Mouse (Mus musculus) kidney, postnatal 25 days (tissue): ENCODE results near the gene Ddx56.

Source experiments
- DNase-seq, 2 experiments: peaks; one replicate each; pipeline ENCODE4 v3.0.0; 2021; ENCODE audit warnings: mixed read lengths in 2 of 2

The Ddx56 gene

GRCm38 (mm10) chr11:6267320-6268254, at the start of gene Ddx56:
Gene Ddx56, minus strand, starts transcription at chr11:6267772.
- peak; percentile 93 to 96 for DNase-seq

- no peak for DNase-seq
These were observed 49.2 kb upstream of the Ddx56 start for GRCm38 (mm10) chr11:6316821-6317220.

GRCm38 (mm10) chr11:6313874-6314406, 46.4 kb upstream of the Ddx56 start:
- DNase-seq = no peak

GRCm38 (mm10) chr11:6308181-6308580, 40.6 kb upstream of the Ddx56 start:
- peak; percentile 41 to 68 for DNase-seq

GRCm38 (mm10) chr11:6305943-6306430, 38.4 kb upstream of the Ddx56 start:
- no peak for DNase-seq

GRCm38 (mm10) chr11:6302793-6303192, 35.2 kb upstream of the Ddx56 start:
- peak; percentile 14 to 52 for DNase-seq

- DNase-seq = no peak
These were observed 31.9 kb upstream of the Ddx56 start for GRCm38 (mm10) chr11:6299435-6299834.

- DNase-seq = no peak
These were observed 28.5 kb upstream of the Ddx56 start for GRCm38 (mm10) chr11:6296077-6296476.

- no peak for DNase-seq
These were observed 27.1 kb upstream of the Ddx56 start for GRCm38 (mm10) chr11:6294632-6295031.

- DNase-seq = no peak
These were observed 26.0 kb upstream of the Ddx56 start for GRCm38 (mm10) chr11:6293601-6294000.

- no peak for DNase-seq
These were observed 25.4 kb upstream of the Ddx56 start for GRCm38 (mm10) chr11:6292988-6293349.

- DNase-seq = peak; percentile 76 to 85
These were observed 24.8 kb upstream of the Ddx56 start for GRCm38 (mm10) chr11:6292116-6292987.

GRCm38 (mm10) chr11:6291401-6292115, 24.0 kb upstream of the Ddx56 start, which contains the start of gene Ogdh:
Gene Ogdh, plus strand, starts transcription at chr11:6291633.
- DNase-seq = peak; percentile 99 to 100

- no peak for DNase-seq
These were observed 23.3 kb upstream of the Ddx56 start for GRCm38 (mm10) chr11:6290883-6291282.

- DNase-seq = no peak
These were observed 22.6 kb upstream of the Ddx56 start for GRCm38 (mm10) chr11:6290138-6290537.

- no peak for DNase-seq
These were observed 15.4 kb upstream of the Ddx56 start for GRCm38 (mm10) chr11:6282940-6283339.

GRCm38 (mm10) chr11:6276466-6276865, 8.9 kb upstream of the Ddx56 start:
- DNase-seq = peak in 1 of 2 experiments; percentile 24

- DNase-seq = no peak
These were observed 7.5 kb upstream of the Ddx56 start for GRCm38 (mm10) chr11:6275094-6275484.

- peak; percentile 99 to 100 for DNase-seq
These were observed 7.0 kb upstream of the Ddx56 start, which contains the start of gene Tmed4 for GRCm38 (mm10) chr11:6274387-6275093. Gene Tmed4, minus strand, starts transcription at chr11:6274870.

GRCm38 (mm10) chr11:6273607-6274006, 6.0 kb upstream of the Ddx56 start:
- DNase-seq = peak; percentile 30 to 55

- no peak for DNase-seq
These were observed 951 bp downstream of the Ddx56 start for GRCm38 (mm10) chr11:6266621-6267020.
